Mouse (Mus musculus) midbrain, postnatal 0 days (tissue): ENCODE data around the gene Kcnh5. TPM values are rescaled to one million over a fixed set of nuclear protein-coding genes. Genes with fewer than 3 reads are reported as not detected.
A peak's percentile ranks its signal among the peaks of the same experiment; 100 is the strongest.

Source experiments
- ATAC-seq: fragments of 200-750 bp; cut with Nextera tagmentation; 2 replicates; pipeline ENCODE4 v1.8.0; 2017; ENCODE audit warnings: moderate number of reproducible peaks, mild to moderate bottlenecking, moderate TSS enrichment, moderate library complexity; ENCODE audit not compliant: low FRiP score
- DNase-seq: peaks from one replicate; pipeline ENCODE4 v3.0.0-alpha.2; 2015; ENCODE audit warnings: low spot score
- H3K27ac ChIP-seq: fragments of 300-500 bp; sonication (generic); 2 replicates; pipeline ENCODE4 v1.5.1; 2014; ENCODE audit warnings: low read depth, mild to moderate bottlenecking, low read length, mixed read lengths
- H3K27me3 ChIP-seq: fragments of 300-500 bp; sonication (generic); 2 replicates; pipeline ENCODE4 v1.6.1; 2014; ENCODE audit warnings: low read length, control low read depth, mixed read lengths; ENCODE audit not compliant: insufficient read depth
- H3K36me3 ChIP-seq: fragments of 300-500 bp; sonication (generic); 2 replicates; pipeline ENCODE4 v1.6.1; 2014; ENCODE audit warnings: low read length, control low read depth, mixed read lengths; ENCODE audit not compliant: insufficient read depth
- H3K4me1 ChIP-seq: fragments of 300-500 bp; sonication (generic); 2 replicates; pipeline ENCODE4 v1.6.1; 2014; ENCODE audit warnings: mild to moderate bottlenecking, control low read depth, antibody characterized with exemption, low read length, mixed read lengths; ENCODE audit not compliant: insufficient read depth
- H3K4me2 ChIP-seq: fragments of 300-500 bp; sonication (generic); 2 replicates; pipeline ENCODE4 v1.6.1; 2014; ENCODE audit warnings: low read depth, mild to moderate bottlenecking, low read length, mixed read lengths; ENCODE audit not compliant: poor library complexity, severe bottlenecking
- H3K4me3 ChIP-seq: fragments of 300-500 bp; sonication (generic); 2 replicates; pipeline ENCODE4 v1.5.1; 2014; ENCODE audit warnings: low read depth, mild to moderate bottlenecking, low read length, moderate library complexity
- H3K9ac ChIP-seq: fragments of 300-500 bp; sonication (generic); replicated peaks from 2 replicates; pipeline ENCODE4 v1.6.1; 2014; ENCODE audit warnings: mild to moderate bottlenecking, low read length, moderate library complexity, mixed read lengths; ENCODE audit not compliant: poor library complexity, severe bottlenecking
- H3K9me3 ChIP-seq: fragments of 300-500 bp; sonication (generic); 2 replicates; pipeline ENCODE4 v1.6.1; 2016; ENCODE audit warnings: low read length, control low read depth
- CTCF ChIP-seq: IDR thresholded peaks from 2 replicates; pipeline ENCODE4 v1.5.1; 2016; ENCODE audit warnings: antibody characterized with exemption, mild to moderate bottlenecking
- WGBS: fragments of 180-500 bp; shearing (Covaris S2); extraction: QIAGEN DNeasy Blood & Tissue Kit; methylation state at CpG from one replicate; pipeline ENCODE4 v1.1.7; 2014; 5-methylcytosine and 5-hydroxymethylcytosine counted together
- polyA plus RNA-seq: library from polyadenylated mRNA; unstranded; fragments of >200 nt; fragmentation: Nextera tagmentation; extraction: Ambion mirVana; gene quantifications from 2 replicates; pipeline ENCODE4 v1.2.1, GENCODE M21; 2015
- total RNA-seq: library from RNA; depleted of rRNA; stranded (reverse); fragments of >200 nt; gene quantifications from 2 replicates; pipeline ENCODE4 v1.2.3, GENCODE M21; 2014

The Kcnh5 gene
- total and polyA plus RNA-seq, 2 experiments from 2014 or later = 2.6 to 8.9 TPM

DNA sequence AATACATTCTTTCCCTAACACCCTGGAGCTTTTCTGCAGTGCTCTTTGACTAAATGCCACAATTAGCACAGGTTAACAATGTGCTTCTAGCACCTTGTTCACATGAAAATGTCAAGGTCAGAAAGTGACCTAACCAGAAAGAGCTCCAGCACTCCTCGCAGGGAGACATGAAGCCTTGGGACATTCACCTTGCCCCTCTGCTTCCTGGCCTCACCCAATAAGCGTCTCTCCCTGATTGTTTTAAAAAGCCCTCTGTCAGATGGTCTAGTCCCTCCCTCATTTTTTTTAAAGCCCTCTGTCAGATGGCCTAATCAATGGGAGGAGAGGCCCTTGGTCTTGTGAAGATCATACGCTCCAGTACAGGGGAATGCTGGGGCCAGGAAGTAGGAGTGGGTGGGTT lies 287.7 kb downstream of the Kcnh5 start:
- no peaks in the 10 kb centered on the region for H3K36me3 ChIP-seq
- no peak for TF ChIP-seq CTCF
- H3K27ac ChIP-seq = no peak overlapping the region
- H3K4me3 ChIP-seq = no peak overlapping the region
- no peaks in the 10 kb centered on the region for H3K9me3 ChIP-seq
- H3K4me2 ChIP-seq = no peak overlapping the region
- H3K27me3 ChIP-seq = no peaks in the 10 kb centered on the region
- no peak overlapping the region for H3K9ac ChIP-seq
- ATAC-seq (no peak), DNase-seq (no peak)
- H3K4me1 ChIP-seq = no peaks in the 10 kb centered on the region
- WGBS = 78% methylated on average over 3 of the region's 3 CpGs

DNA sequence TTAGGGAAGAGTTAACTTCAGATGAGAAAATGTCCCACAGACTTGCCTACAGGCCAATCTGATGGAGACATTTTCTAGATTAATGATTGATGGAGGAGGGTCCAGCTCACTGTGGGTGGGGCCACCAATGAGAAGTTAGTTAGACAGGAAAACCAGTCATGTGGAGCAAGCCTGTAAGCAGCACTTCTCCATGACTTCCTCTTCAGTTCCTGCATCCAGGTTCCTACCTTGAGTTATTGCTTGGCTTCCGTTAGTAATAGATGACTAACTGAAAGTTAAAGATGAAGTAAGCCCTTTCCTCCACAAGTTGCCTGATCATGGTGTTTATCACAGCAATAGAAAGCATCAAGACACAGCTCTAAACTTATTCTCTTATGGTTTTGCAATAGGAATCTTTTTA lies 290.1 kb downstream of the Kcnh5 start:
- Histone ChIP-seq H3K4me2 (no peak overlapping the region), H3K36me3 (no peaks in the 10 kb centered on the region), H3K9ac (no peak overlapping the region), H3K9me3 (no peaks in the 10 kb centered on the region), H3K27ac (no peak overlapping the region), H3K27me3 (no peaks in the 10 kb centered on the region), H3K4me3 (no peak overlapping the region), H3K4me1 (no peaks in the 10 kb centered on the region)
- ATAC-seq (no peak), DNase-seq (no peak)
- no peak for TF ChIP-seq CTCF
- 92% methylated on average over 1 of the region's 1 CpGs for WGBS

DNA sequence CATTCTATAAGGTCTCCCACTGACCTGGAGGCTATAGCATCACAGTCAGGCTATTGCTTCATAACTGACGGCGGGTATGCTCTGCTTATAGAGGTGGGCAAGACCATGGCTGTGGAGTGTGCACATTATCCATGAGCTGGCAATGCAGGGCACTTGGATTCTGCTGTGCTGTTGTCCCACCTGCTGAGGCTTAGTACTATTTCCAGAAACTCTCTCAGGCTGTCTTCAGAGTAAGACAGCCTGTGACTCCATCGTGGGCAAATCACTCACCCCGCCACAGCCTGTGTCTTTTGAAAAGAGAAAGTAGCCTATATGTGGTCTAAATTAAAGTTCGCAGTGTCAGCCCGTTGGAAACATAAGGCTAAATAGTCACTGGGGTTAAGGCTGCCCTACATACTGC lies 295.8 kb downstream of the Kcnh5 start:
- Histone ChIP-seq H3K9ac (no peak overlapping the region), H3K27ac (no peak overlapping the region), H3K9me3 (no peaks in the 10 kb centered on the region), H3K4me1 (no peaks in the 10 kb centered on the region), H3K4me3 (no peak overlapping the region), H3K4me2 (no peak overlapping the region), H3K27me3 (no peaks in the 10 kb centered on the region), H3K36me3 (no peaks in the 10 kb centered on the region)
- ATAC-seq = no peak
- DNase-seq = no peak
- 84% methylated on average over 6 of the region's 6 CpGs for WGBS
- no peak for TF ChIP-seq CTCF

DNA sequence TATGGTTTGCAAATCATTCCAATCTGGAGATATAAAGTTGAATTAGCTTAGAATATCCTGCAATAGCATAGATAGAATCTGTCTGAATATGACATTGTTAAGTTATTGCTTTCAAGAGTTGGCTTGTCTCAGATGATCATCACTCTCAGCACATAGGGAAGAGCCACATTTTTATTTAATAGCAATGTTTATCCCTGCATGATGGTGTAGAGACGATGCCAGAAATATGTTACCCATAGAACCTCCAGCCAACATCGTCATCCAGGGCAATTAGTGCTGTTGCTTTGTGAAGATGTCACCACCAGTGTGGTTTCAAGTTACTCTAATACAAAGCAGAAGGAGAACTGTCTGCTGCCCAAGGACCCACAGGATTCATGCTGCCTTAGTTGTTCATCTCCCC lies 321.5 kb downstream of the Kcnh5 start:
- no peaks in the 10 kb centered on the region for H3K27me3 ChIP-seq
- ATAC-seq = no peak

DNA sequence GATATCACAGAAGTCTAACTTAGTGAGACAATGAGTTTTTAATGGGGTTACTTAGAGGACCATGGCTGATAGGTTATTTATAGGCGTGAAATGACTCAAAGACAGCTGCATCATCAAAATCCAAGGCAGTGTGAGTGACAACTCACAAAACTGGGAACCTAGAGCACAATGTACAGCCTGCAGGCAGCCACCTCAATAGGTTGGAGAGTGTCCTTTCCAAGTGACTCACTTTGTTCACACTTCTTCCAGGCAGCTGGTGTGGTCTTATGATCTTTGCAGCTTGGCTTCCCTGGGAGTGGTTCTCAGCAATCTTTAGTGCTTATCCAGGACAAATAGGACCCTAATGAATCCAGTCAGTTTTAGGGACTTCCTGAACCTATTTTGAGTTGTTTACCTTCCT lies 322.9 kb downstream of the Kcnh5 start:
- Histone ChIP-seq H3K27ac (no peak overlapping the region), H3K4me2 (no peak overlapping the region), H3K36me3 (no peaks in the 10 kb centered on the region), H3K4me1 (no peaks in the 10 kb centered on the region), H3K9me3 (no peaks in the 10 kb centered on the region), H3K9ac (no peak overlapping the region), H3K4me3 (no peak overlapping the region), H3K27me3 (no peaks in the 10 kb centered on the region)
- DNase-seq = no peak
- TF ChIP-seq CTCF = no peak
- 77% methylated on average over 1 of the region's 1 CpGs for WGBS
- ATAC-seq = no peak

More for the DNA sequence above, 321.5 kb downstream of the Kcnh5 start:
- H3K36me3 ChIP-seq = no peaks in the 10 kb centered on the region
- H3K27ac ChIP-seq = no peak overlapping the region
- WGBS = 73% methylated on average over 2 of the region's 2 CpGs
- DNase-seq = peak; percentile 50
- no peak for TF ChIP-seq CTCF
- no peaks in the 10 kb centered on the region for H3K9me3 ChIP-seq
- no peak overlapping the region for H3K4me3 ChIP-seq
- H3K4me2 ChIP-seq = no peak overlapping the region
- no peaks in the 10 kb centered on the region for H3K4me1 ChIP-seq
- no peak overlapping the region for H3K9ac ChIP-seq

DNA sequence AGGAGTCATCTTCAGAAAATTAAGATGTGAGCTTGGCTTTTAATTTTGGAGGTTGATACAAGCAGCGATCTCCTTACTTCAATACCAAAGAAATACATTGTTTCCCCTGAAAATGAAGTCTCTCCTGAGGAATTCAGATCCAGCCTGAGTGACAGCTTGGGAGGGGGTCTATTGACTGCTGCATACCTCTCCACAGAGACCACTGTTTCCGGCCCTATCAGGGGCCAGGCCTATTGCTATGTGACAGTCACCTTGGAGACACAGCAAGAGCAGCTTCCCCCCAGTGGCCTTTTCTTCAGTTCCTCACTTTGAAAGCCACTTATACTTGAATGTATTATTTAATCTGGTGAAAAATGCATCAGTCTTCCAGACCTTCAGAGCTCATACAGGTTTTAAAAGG lies 326.8 kb downstream of the Kcnh5 start:
- TF ChIP-seq CTCF = no peak
- Histone ChIP-seq H3K27me3 (no peaks in the 10 kb centered on the region), H3K9me3 (no peaks in the 10 kb centered on the region), H3K4me3 (no peak overlapping the region), H3K27ac (no peak overlapping the region), H3K4me2 (no peak overlapping the region), H3K4me1 (no peaks in the 10 kb centered on the region), H3K9ac (no peak overlapping the region), H3K36me3 (no peaks in the 10 kb centered on the region)
- peak; percentile 34 for DNase-seq
- 12% methylated on average over 2 of the region's 2 CpGs for WGBS
- ATAC-seq = peak; percentile 56; the same call in 1 of the 2 replicates

DNA sequence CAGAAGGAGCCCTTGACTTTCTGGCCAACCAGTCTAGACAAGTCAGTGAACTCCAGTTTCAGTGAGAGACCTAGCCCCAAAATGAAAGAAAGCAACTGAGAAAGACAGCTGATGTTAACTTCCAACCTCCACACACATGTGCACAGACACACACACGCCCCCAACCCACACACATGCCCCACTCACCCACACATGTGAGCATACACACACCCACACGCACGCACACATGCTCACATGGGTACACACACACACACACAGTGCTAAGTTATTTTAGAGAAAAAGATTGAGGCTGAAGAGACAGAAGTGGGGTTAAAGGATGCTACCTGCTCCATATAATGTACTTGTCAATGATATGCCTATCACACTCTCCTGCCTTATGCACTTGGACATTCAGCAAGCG lies 327.2 kb downstream of the Kcnh5 start:
- H3K27me3 ChIP-seq = no peaks in the 10 kb centered on the region
- ATAC-seq (no peak), DNase-seq (no peak)
- H3K9ac ChIP-seq = no peak overlapping the region
- no peak overlapping the region for H3K4me3 ChIP-seq
- H3K27ac ChIP-seq = no peak overlapping the region
- no peaks in the 10 kb centered on the region for H3K4me1 ChIP-seq
- 59% methylated on average over 4 of the region's 4 CpGs for WGBS
- TF ChIP-seq CTCF = no peak
- no peak overlapping the region for H3K4me2 ChIP-seq
- no peaks in the 10 kb centered on the region for H3K9me3 ChIP-seq
- no peaks in the 10 kb centered on the region for H3K36me3 ChIP-seq
